Mouse (Mus musculus) midbrain, embryonic 14.5 days (tissue): ENCODE measurements around the gene Disc1. TPM values are rescaled to one million over a fixed set of nuclear protein-coding genes. Genes with fewer than 3 reads are reported as not detected.

ENCODE experiments used
- ATAC-seq: fragments of 200-750 bp; cut with Nextera tagmentation; 2 replicates; pipeline ENCODE4 v1.8.0; 2017; ENCODE audit warnings: moderate number of reproducible peaks, moderate library complexity; ENCODE audit not compliant: low FRiP score, low TSS enrichment
- DNase-seq: peaks from one replicate; pipeline ENCODE4 v3.0.0-alpha.2; 2015
- H3K27ac ChIP-seq: fragments of 300-500 bp; sonication (generic); replicated peaks from 2 replicates; pipeline ENCODE4 v1.5.1; 2014; ENCODE audit warnings: mild to moderate bottlenecking, low read depth, low read length, moderate library complexity
- H3K27me3 ChIP-seq: fragments of 300-500 bp; sonication (generic); 2 replicates; pipeline ENCODE4 v1.6.1; 2014; ENCODE audit warnings: low read length, control low read depth, mixed read lengths; ENCODE audit not compliant: control insufficient read depth, insufficient read depth
- H3K36me3 ChIP-seq: fragments of 300-500 bp; sonication (generic); 2 replicates; pipeline ENCODE4 v1.6.1; 2014; ENCODE audit warnings: low read length, control low read depth; ENCODE audit not compliant: control insufficient read depth, insufficient read depth
- H3K4me1 ChIP-seq: fragments of 300-500 bp; sonication (generic); 2 replicates; pipeline ENCODE4 v1.6.1; 2014; ENCODE audit warnings: mild to moderate bottlenecking, antibody characterized with exemption, low read length, control low read depth; ENCODE audit not compliant: control insufficient read depth, insufficient read depth
- H3K4me2 ChIP-seq: fragments of 300-500 bp; sonication (generic); 2 replicates; pipeline ENCODE4 v1.6.1; 2014; ENCODE audit warnings: mild to moderate bottlenecking, low read length, moderate library complexity
- H3K4me3 ChIP-seq: fragments of 300-500 bp; sonication (generic); replicated peaks from 2 replicates; pipeline ENCODE4 v1.5.1; 2014; ENCODE audit warnings: low read depth, low read length
- H3K9ac ChIP-seq: fragments of 300-500 bp; sonication (generic); replicated peaks from 2 replicates; pipeline ENCODE4 v1.6.1; 2014; ENCODE audit warnings: mild to moderate bottlenecking, low read length, moderate library complexity
- H3K9me3 ChIP-seq: fragments of 300-500 bp; sonication (generic); 2 replicates; pipeline ENCODE4 v1.6.1; 2016; ENCODE audit warnings: low read length, control low read depth, mixed read lengths; ENCODE audit not compliant: control insufficient read depth
- WGBS: fragments of 180-500 bp; shearing (Covaris S2); extraction: QIAGEN DNeasy Blood & Tissue Kit; methylation state at CpG from one replicate; pipeline ENCODE4 v1.1.7; 2014; 5-methylcytosine and 5-hydroxymethylcytosine counted together
- polyA plus RNA-seq: library from polyadenylated mRNA; unstranded; fragments of >200 nt; fragmentation: Nextera tagmentation; extraction: Ambion mirVana; gene quantifications from 2 replicates; pipeline ENCODE4 v1.2.1, GENCODE M21; 2014

The Disc1 gene
- polyA plus RNA-seq, 1 experiment from 2014 or later = 0.78 TPM

DNA sequence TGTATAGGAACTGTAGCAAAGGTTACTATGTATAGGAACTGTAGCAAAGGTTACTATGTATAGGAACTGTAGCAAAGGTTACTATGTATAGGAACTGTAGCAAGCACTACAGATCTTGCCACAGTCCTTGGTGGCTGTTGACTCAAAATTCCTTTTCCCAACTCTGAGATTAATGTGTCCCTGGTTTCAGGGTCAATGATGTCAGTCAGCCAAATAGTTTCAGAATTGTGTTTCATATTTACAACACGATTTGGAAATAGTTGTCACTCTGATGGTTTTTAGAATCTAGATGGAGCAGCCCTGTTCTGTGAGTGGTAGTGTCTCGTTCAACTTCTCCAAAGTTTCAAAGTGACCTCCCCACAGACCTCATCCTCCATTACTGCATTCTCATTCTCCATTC is 117.5 kb downstream of the Disc1 start:
- Histone ChIP-seq H3K9ac (no peak overlapping the region), H3K27me3 (0 out of 2 replicates have a peak, but pooled peaks cover 7% of the 10 kb centered on the region), H3K36me3 (no peaks in the 10 kb centered on the region), H3K4me1 (peaks cover 24% of the 10 kb centered on the region), H3K4me2 (no peak overlapping the region), H3K4me3 (no peak overlapping the region), H3K9me3 (no peaks in the 10 kb centered on the region), H3K27ac (no peak overlapping the region)
- 93% methylated on average over 2 of the region's 2 CpGs for WGBS
- ATAC-seq (no peak), DNase-seq (no peak)

DNA sequence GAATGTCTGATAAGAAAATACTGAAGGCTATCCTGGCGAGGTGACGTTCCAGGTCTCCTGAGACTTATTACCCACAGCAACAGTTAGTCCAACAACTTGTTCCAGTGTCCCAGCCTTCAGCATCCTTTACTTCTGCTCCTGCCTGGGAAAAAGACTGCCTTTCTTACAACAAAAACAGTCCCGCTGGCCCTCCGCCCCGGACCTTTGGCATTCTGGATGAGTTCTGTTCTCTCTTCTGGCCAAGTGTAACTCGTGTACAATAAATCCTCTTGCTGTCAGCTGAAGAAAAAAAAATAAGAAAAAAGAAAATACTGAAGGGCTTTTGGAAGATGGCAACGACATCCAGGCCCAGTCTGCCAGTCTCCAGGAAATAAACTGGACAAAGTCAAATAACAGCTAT is 120.2 kb downstream of the Disc1 start:
- Histone ChIP-seq H3K4me1 (peaks cover 13% of the 10 kb centered on the region), H3K27ac (no peak overlapping the region), H3K4me3 (no peak overlapping the region), H3K9ac (no peak overlapping the region), H3K9me3 (no peaks in the 10 kb centered on the region), H3K36me3 (no peaks in the 10 kb centered on the region), H3K27me3 (0 out of 2 replicates have a peak, but pooled peaks cover 7% of the 10 kb centered on the region), H3K4me2 (no peak overlapping the region)
- no peak for DNase-seq
- no peak for ATAC-seq
- 85% methylated on average over 7 of the region's 7 CpGs for WGBS

DNA sequence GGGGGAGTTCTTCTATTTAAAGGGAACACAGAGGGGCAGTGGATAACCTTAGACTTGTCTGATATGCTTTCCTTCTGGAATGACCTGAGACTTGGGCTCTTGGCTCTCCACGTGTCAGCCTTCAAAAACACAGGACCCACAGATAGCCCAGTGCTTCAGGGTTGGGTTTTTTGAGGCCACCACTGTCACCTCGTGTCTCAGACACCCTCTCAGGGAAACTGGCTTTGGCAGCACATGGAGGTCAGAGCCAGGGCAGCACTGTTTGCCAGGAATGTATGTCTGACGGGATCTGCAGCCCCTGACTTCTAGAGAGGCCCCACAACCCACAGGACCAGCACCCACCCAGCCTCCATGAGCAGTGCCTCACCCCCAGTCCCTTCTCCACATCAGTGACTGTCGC is 120.9 kb downstream of the Disc1 start:
- Histone ChIP-seq H3K9ac (no peak overlapping the region), H3K9me3 (no peaks in the 10 kb centered on the region), H3K27me3 (0 out of 2 replicates have a peak, but pooled peaks cover 7% of the 10 kb centered on the region), H3K4me2 (no peak overlapping the region), H3K27ac (no peak overlapping the region), H3K36me3 (no peaks in the 10 kb centered on the region), H3K4me1 (peaks cover 9% of the 10 kb centered on the region; the same call in 1 of the 2 replicates), H3K4me3 (no peak overlapping the region)
- DNase-seq (no peak), ATAC-seq (no peak)
- WGBS = 75% methylated on average over 4 of the region's 4 CpGs

DNA sequence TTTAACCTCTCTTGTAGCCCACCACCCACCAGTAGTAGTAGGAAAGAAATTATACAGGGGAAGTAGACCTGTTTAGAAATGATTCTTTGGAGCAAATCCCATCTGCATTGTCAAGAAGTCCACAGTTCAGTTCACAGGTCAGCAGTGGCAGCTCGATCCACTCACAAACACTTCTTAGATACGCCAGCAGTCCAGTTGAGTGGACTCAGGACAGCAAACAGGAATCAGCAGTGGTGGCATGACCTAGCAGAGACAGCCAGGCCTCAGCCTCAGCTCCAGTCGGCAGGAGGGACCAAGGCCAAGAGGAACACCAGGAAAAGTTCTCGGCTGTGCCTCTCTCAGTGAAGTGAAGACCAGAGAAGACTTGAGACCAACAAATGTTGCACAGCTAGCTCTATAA is 121.7 kb downstream of the Disc1 start:
- no peak overlapping the region for H3K9ac ChIP-seq
- H3K4me2 ChIP-seq = no peak overlapping the region
- H3K27me3 ChIP-seq = 0 out of 2 replicates have a peak, but pooled peaks cover 7% of the 10 kb centered on the region
- H3K27ac ChIP-seq = no peak overlapping the region
- 91% methylated on average over 4 of the region's 4 CpGs for WGBS
- no peaks in the 10 kb centered on the region for H3K9me3 ChIP-seq
- H3K36me3 ChIP-seq = no peaks in the 10 kb centered on the region
- H3K4me3 ChIP-seq = no peak overlapping the region
- peaks cover 8% of the 10 kb centered on the region; the same call in 1 of the 2 replicates for H3K4me1 ChIP-seq
- DNase-seq (no peak), ATAC-seq (no peak)

DNA sequence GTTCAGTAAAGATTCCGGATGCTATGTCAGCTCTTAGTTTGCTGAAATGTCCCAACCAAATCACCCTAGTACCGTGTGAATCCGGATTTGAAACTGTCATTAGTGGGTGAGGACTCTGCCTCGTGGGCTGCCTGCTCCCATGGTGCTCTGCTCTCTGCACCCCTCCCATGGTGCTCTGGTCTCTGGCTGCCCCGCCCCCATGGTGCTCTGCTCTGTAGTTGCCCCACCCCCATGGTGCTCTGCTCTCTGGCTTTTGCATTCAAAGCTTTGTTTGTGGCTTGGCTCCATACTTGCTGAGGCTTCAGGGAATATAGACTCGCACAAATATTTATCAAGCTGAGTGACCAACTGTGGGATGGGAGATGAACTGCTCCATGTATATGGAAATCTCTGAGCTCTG is 123.1 kb downstream of the Disc1 start:
- ATAC-seq (no peak), DNase-seq (no peak)
- Histone ChIP-seq H3K9me3 (no peaks in the 10 kb centered on the region), H3K9ac (no peak overlapping the region), H3K4me1 (peaks cover 8% of the 10 kb centered on the region; the same call in 1 of the 2 replicates), H3K4me2 (no peak overlapping the region), H3K27ac (no peak overlapping the region), H3K36me3 (no peaks in the 10 kb centered on the region), H3K27me3 (0 out of 2 replicates have a peak, but pooled peaks cover 5% of the 10 kb centered on the region), H3K4me3 (no peak overlapping the region)
- 88% methylated on average over 6 of the region's 6 CpGs for WGBS

DNA sequence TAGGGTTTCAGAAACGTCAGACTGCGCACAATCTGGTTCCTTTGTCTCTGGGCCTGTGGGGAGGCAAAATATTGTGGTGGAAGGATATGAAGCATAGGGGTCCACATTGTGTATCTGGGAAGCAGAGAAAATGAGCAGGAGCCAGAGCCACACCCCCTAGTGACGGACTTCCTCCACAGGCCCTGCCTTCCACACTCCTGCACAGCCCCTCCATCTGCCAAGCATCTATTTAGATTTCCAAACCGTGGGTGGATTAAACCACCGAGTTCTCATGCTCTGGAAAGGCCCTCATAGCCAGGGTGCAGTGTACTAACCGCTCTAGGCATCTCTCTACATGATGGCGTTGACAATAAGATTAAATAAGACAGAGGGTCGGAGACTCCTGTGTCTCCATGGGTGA is 124.0 kb downstream of the Disc1 start:
- Histone ChIP-seq H3K9ac (no peak overlapping the region), H3K27me3 (peaks cover 9% of the 10 kb centered on the region; the same call in 1 of the 2 replicates), H3K4me2 (no peak overlapping the region), H3K4me1 (peaks cover 8% of the 10 kb centered on the region; the same call in 1 of the 2 replicates), H3K27ac (no peak overlapping the region), H3K4me3 (no peak overlapping the region), H3K36me3 (no peaks in the 10 kb centered on the region), H3K9me3 (no peaks in the 10 kb centered on the region)
- DNase-seq = no peak
- 81% methylated on average over 8 of the region's 8 CpGs for WGBS
- ATAC-seq = no peak

DNA sequence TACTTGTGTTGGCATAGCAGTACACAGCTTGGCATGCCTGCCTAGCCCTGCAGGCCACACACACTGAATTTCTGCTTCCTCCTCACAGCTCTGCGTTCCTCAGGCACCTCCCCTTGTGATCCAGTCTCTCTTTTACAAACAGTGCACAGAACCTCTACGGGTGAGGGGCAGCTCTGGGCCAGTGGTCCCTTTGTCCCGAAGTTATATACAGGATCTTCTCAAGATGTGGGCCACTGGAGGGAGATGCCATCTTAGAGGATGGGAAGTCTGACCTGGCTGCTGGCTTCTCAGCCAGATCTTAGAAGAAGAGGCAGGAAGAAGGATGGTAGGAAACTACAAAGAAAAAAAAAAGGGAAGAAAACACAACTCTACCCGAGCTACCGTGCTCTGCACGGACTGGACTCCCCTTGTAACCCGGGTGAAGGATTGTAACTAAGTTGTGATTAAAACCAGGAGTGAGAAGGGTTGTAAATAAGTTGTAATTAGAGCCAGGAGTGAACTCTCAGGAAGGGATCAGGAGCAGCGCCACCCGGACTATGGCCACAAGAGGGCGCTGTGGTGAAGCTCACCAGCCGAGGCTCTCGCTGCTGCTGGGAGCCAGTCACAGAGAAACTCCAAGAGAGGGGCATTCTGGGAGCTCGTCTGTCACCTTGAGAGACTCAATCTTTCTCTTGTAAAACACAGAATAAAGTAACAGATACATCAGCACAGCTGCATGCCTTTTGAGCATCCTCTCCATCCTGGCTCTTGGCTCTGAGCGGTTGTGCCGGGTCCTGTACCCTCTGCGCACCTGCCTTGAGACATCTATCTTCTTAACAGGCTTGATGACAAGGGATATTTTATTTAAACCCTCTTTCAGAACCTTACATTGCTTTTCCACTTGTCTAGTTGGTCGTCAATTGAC is 129.8 kb downstream of the Disc1 start:
- no peaks in the 10 kb centered on the region for H3K36me3 ChIP-seq
- DNase-seq (peak; percentile 93), ATAC-seq (no peak)
- H3K27ac ChIP-seq = no peak overlapping the region
- no peak overlapping the region for H3K4me2 ChIP-seq
- 17% methylated on average over 17 of the region's 17 CpGs for WGBS
- H3K4me3 ChIP-seq = no peak overlapping the region
- peaks cover 7% of the 10 kb centered on the region; the same call in 1 of the 2 replicates for H3K4me1 ChIP-seq
- no peak overlapping the region for H3K9ac ChIP-seq
- no peaks in the 10 kb centered on the region for H3K9me3 ChIP-seq
- H3K27me3 ChIP-seq = peaks cover 9% of the 10 kb centered on the region; the same call in 1 of the 2 replicates

DNA sequence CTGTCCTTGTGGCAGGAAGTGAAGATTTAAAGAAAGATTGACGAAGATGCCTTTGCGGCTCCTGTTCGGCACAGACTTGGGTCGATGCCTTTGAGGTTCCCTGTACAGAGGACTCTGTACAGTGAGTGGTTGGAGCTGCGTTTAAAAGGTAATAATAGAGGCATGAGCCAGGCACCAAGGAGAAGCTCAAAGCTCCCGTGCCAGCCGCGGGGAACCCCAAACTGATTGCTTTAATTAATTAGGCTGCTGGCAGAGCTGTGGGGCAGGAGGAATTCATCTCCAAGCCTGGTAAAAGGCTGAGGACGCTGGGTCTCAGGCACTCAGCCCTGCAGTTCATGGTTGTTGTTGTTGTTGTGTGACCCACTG is 130.4 kb downstream of the Disc1 start:
- Histone ChIP-seq H3K27ac (no peak overlapping the region), H3K9ac (no peak overlapping the region), H3K9me3 (no peaks in the 10 kb centered on the region), H3K36me3 (no peaks in the 10 kb centered on the region), H3K4me2 (no peak overlapping the region), H3K4me3 (no peak overlapping the region), H3K27me3 (peaks cover 12% of the 10 kb centered on the region; the same call in 1 of the 2 replicates), H3K4me1 (peaks cover 7% of the 10 kb centered on the region; the same call in 1 of the 2 replicates)
- no peak for DNase-seq
- ATAC-seq = no peak
- 59% methylated on average over 9 of the region's 9 CpGs for WGBS

DNA sequence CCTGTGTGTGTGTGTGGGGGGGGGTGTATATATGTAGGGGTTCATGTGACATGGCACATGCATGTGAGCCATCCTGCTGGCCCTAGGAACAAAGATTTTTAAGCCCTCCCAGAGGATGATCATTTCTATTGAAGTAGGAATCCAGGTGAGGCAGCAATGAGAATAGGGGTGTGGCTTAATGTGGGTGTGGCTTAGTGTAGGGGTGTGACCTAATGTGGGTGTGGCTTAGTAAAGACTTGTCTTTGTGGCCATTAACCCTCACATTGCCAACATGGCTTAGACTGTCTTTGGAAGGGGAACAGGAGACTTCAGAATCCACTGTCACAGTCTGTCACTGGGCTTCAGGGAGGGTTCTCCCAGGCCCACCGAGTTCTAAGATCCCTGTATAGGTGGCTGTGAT is 130.9 kb downstream of the Disc1 start:
- Histone ChIP-seq H3K27ac (no peak overlapping the region), H3K4me3 (no peak overlapping the region), H3K36me3 (no peaks in the 10 kb centered on the region), H3K9me3 (no peaks in the 10 kb centered on the region), H3K9ac (no peak overlapping the region), H3K4me1 (peaks cover 7% of the 10 kb centered on the region; the same call in 1 of the 2 replicates), H3K27me3 (peaks cover 12% of the 10 kb centered on the region; the same call in 1 of the 2 replicates), H3K4me2 (no peak overlapping the region)
- ATAC-seq (no peak), DNase-seq (no peak)
- 83% methylated on average over 1 of the region's 1 CpGs for WGBS
